Mouse (Mus musculus): ENCODE results near the gene Klhl3. TPM values are rescaled to one million over a fixed set of nuclear protein-coding genes. Genes with fewer than 3 reads are reported as not detected.
A peak's percentile ranks its signal among the peaks of the same experiment; 100 is the strongest.

Gene Klhl3
- polyA plus RNA-seq, 1 experiment = 0.79 TPM

- Histone ChIP-seq H3K27ac (ENCODE audit: insufficient read depth, low read depth, low read length) (no peak overlapping the region), H3K4me1 (ENCODE audit: control insufficient read depth, insufficient read depth, low read length) (peaks cover 6% of the 10 kb centered on the region), H3K4me3 (ENCODE audit: insufficient read depth, low read length) (no peak overlapping the region)
- TF ChIP-seq CTCF (IDR thresholded peaks at IDR 0.05; ENCODE audit: low read depth, low read length) (no peak), POLR2A (IDR thresholded peaks at IDR 0.05; ENCODE audit: borderline replicate concordance, low read depth, low read length) (no peak)
Observed at GRCm38 (mm10) chr13:58070504-58070903, 42.9 kb downstream of the Klhl3 start.

- no peak overlapping the region for H3K4me3 ChIP-seq (ENCODE audit: insufficient read depth, low read length)
- H3K27ac ChIP-seq (ENCODE audit: insufficient read depth, low read depth, low read length) = no peak overlapping the region
- TF ChIP-seq CTCF (IDR thresholded peaks at IDR 0.05; ENCODE audit: low read depth, low read length) (no peak), POLR2A (IDR thresholded peaks at IDR 0.05; ENCODE audit: borderline replicate concordance, low read depth, low read length) (no peak)
- H3K4me1 ChIP-seq (ENCODE audit: control insufficient read depth, insufficient read depth, low read length) = peaks cover 6% of the 10 kb centered on the region
Observed at GRCm38 (mm10) chr13:58068421-58069209, 44.8 kb downstream of the Klhl3 start.

- peaks cover 6% of the 10 kb centered on the region for H3K4me1 ChIP-seq (ENCODE audit: control insufficient read depth, insufficient read depth, low read length)
- H3K4me3 ChIP-seq (ENCODE audit: insufficient read depth, low read length) = peak overlapping the region; percentile 18; the same call in 1 of the 2 replicates
- TF ChIP-seq CTCF (IDR thresholded peaks at IDR 0.05; ENCODE audit: low read depth, low read length) (no peak), POLR2A (IDR thresholded peaks at IDR 0.05; ENCODE audit: borderline replicate concordance, low read depth, low read length) (no peak)
- H3K27ac ChIP-seq (ENCODE audit: insufficient read depth, low read depth, low read length) = peak overlapping the region; percentile 49
Observed at GRCm38 (mm10) chr13:58067540-58068103, 45.8 kb downstream of the Klhl3 start.

GRCm38 (mm10) chr13:58066496-58067389, 46.6 kb downstream of the Klhl3 start:
- H3K4me3 ChIP-seq (ENCODE audit: insufficient read depth, low read length) = no peak overlapping the region
- peaks cover 6% of the 10 kb centered on the region for H3K4me1 ChIP-seq (ENCODE audit: control insufficient read depth, insufficient read depth, low read length)
- peak overlapping the region; percentile 49 for H3K27ac ChIP-seq (ENCODE audit: insufficient read depth, low read depth, low read length)

GRCm38 (mm10) chr13:58066081-58066495, 47.3 kb downstream of the Klhl3 start:
- Histone ChIP-seq H3K4me1 (ENCODE audit: control insufficient read depth, insufficient read depth, low read length) (peaks cover 6% of the 10 kb centered on the region), H3K27ac (ENCODE audit: insufficient read depth, low read depth, low read length) (no peak overlapping the region), H3K4me3 (ENCODE audit: insufficient read depth, low read length) (no peak overlapping the region)
- TF ChIP-seq POLR2A (IDR thresholded peaks at IDR 0.05; ENCODE audit: borderline replicate concordance, low read depth, low read length) = no peak
- TF ChIP-seq CTCF (IDR thresholded peaks at IDR 0.05; ENCODE audit: low read depth, low read length) = no peak

More at GRCm38 (mm10) chr13:58066496-58067389, 46.6 kb downstream of the Klhl3 start:
- TF ChIP-seq POLR2A (IDR thresholded peaks at IDR 0.05; ENCODE audit: borderline replicate concordance, low read depth, low read length) = no peak
- no peak for TF ChIP-seq CTCF (IDR thresholded peaks at IDR 0.05; ENCODE audit: low read depth, low read length)

GRCm38 (mm10) chr13:58065316-58065715, 48.1 kb downstream of the Klhl3 start:
- no peak overlapping the region for H3K27ac ChIP-seq (ENCODE audit: insufficient read depth, low read depth, low read length)
- peaks cover 6% of the 10 kb centered on the region for H3K4me1 ChIP-seq (ENCODE audit: control insufficient read depth, insufficient read depth, low read length)
- no peak overlapping the region for H3K4me3 ChIP-seq (ENCODE audit: insufficient read depth, low read length)
- TF ChIP-seq POLR2A (IDR thresholded peaks at IDR 0.05; ENCODE audit: borderline replicate concordance, low read depth, low read length) (no peak), CTCF (IDR thresholded peaks at IDR 0.05; ENCODE audit: low read depth, low read length) (no peak)

- H3K4me1 ChIP-seq (ENCODE audit: control insufficient read depth, insufficient read depth, low read length) = peaks cover 2% of the 10 kb centered on the region; the same call in 1 of the 2 replicates
- H3K4me3 ChIP-seq (ENCODE audit: insufficient read depth, low read length) = no peak overlapping the region
- H3K27ac ChIP-seq (ENCODE audit: insufficient read depth, low read depth, low read length) = no peak overlapping the region
- TF ChIP-seq POLR2A (IDR thresholded peaks at IDR 0.05; ENCODE audit: borderline replicate concordance, low read depth, low read length) (no peak), CTCF (IDR thresholded peaks at IDR 0.05; ENCODE audit: low read depth, low read length) (no peak)
Observed at GRCm38 (mm10) chr13:58057953-58058870, 55.2 kb downstream of the Klhl3 start.

GRCm38 (mm10) chr13:58056618-58057017, 56.8 kb downstream of the Klhl3 start:
- H3K27ac ChIP-seq (ENCODE audit: insufficient read depth, low read depth, low read length) = no peak overlapping the region
- TF ChIP-seq CTCF (IDR thresholded peaks at IDR 0.05; ENCODE audit: low read depth, low read length) (peak; percentile 41; the same call in 1 of the 2 replicates), POLR2A (IDR thresholded peaks at IDR 0.05; ENCODE audit: borderline replicate concordance, low read depth, low read length) (no peak)
- no peak overlapping the region for H3K4me3 ChIP-seq (ENCODE audit: insufficient read depth, low read length)
- H3K4me1 ChIP-seq (ENCODE audit: control insufficient read depth, insufficient read depth, low read length) = peaks cover 2% of the 10 kb centered on the region; the same call in 1 of the 2 replicates

Measured in bone marrow macrophage, adult 2 months (primary cell).